In the genomic region with DNA sequence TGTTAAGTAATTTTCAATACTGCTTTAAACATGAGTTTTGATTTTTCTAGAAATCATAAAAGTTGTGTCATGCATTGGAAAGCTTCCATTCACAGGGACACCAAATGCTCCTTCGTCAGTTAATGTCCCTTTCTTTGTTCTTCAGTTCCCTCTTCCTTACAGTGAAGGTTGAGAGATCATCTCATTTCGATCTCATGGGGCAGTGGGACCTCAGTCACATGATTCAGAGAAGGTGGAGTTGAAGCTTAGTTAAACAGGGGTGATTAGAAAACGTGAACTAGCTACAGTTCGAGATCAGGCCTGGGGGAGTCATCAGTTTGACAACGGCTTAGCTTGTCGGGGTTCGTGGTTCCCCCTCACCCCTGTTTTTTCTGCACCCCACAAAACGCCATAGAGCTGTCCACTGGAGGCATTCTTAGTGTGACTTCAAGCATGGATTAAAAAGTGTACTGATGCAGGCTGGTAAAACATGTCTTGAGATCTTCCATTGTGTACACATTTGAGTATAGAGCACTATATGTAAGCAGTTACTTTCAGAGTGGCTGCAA, we compare ENCODE assay signal across 7 mouse cellular contexts. TPM values are rescaled to one million over a fixed set of nuclear protein-coding genes. Genes with fewer than 3 reads are reported as not detected.
DNase-seq lines count a peak whose midpoint lies in the region; ATAC-seq and TF ChIP-seq lines count a peak whose summit lies in the region.

No protein-coding gene starts in this region.

- H3K4me3 ChIP-seq in kidney, embryonic 15.5 days (replicated peaks), result peak overlapping the region; percentile 65; the same call in 1 of the 2 replicates
- H3K4me3 ChIP-seq in kidney, adult 2 months (ENCODE audit: insufficient read depth, low read depth, low read length), result no peak overlapping the region
- H3K4me3 ChIP-seq in embryonic facial prominence, embryonic 13.5 days, result peak overlapping the region; percentile 73; the same call in 1 of the 2 replicates
- peak overlapping the region; percentile 56 for H3K4me3 ChIP-seq in hindbrain, embryonic 14.5 days (replicated peaks; ENCODE audit: low read length)
- H3K4me3 ChIP-seq in midbrain, embryonic 15.5 days, result peak overlapping the region; percentile 73

- H3K4me2 ChIP-seq in kidney, embryonic 15.5 days, result peak overlapping the region; percentile 84
- H3K4me2 ChIP-seq in embryonic facial prominence, embryonic 13.5 days, result peak overlapping the region; percentile 73
- peak overlapping the region; percentile 80 for H3K4me2 ChIP-seq in hindbrain, embryonic 14.5 days (replicated peaks)
- peak overlapping the region; percentile 69 for H3K4me2 ChIP-seq in midbrain, embryonic 15.5 days

- H3K27me3 ChIP-seq in kidney, embryonic 15.5 days, result no peaks in the 10 kb centered on the region
- H3K27me3 ChIP-seq in kidney, adult 2 months (replicated peaks; ENCODE audit: control insufficient read depth, insufficient read depth, low read length), result no peaks in the 10 kb centered on the region
- H3K27me3 ChIP-seq in embryonic facial prominence, embryonic 13.5 days, result no peaks in the 10 kb centered on the region
- H3K27me3 ChIP-seq in hindbrain, embryonic 14.5 days (ENCODE audit: control insufficient read depth, insufficient read depth, low read length), result no peaks in the 10 kb centered on the region
- no peaks in the 10 kb centered on the region for H3K27me3 ChIP-seq in midbrain, embryonic 15.5 days (replicated peaks)

- no peaks in the 10 kb centered on the region for H3K36me3 ChIP-seq in kidney, embryonic 15.5 days
- no peaks in the 10 kb centered on the region for H3K36me3 ChIP-seq in kidney, adult 2 months (ENCODE audit: control insufficient read depth, insufficient read depth, low read length)
- H3K36me3 ChIP-seq in embryonic facial prominence, embryonic 13.5 days, result no peaks in the 10 kb centered on the region
- H3K36me3 ChIP-seq in hindbrain, embryonic 14.5 days (replicated peaks; ENCODE audit: control insufficient read depth, insufficient read depth), result no peaks in the 10 kb centered on the region
- no peaks in the 10 kb centered on the region for H3K36me3 ChIP-seq in midbrain, embryonic 15.5 days (replicated peaks)

- H3K27ac ChIP-seq in kidney, embryonic 15.5 days, result no peak overlapping the region
- H3K27ac ChIP-seq in kidney, adult 2 months (ENCODE audit: insufficient read depth, low read depth, low read length), result no peak overlapping the region
- H3K27ac ChIP-seq in embryonic facial prominence, embryonic 13.5 days, result no peak overlapping the region
- H3K27ac ChIP-seq in hindbrain, embryonic 14.5 days, result no peak overlapping the region
- no peak overlapping the region for H3K27ac ChIP-seq in midbrain, embryonic 15.5 days

- DNase-seq in kidney, adult 2 months, result no peak
- no peak for DNase-seq in hindbrain, embryonic 14.5 days (ENCODE audit: low spot score)
- no peak for DNase-seq in ovary, postnatal 14 days (ENCODE audit: low spot score)
- DNase-seq in thymus, adult 18-20 months, result no peak

- H3K9me3 ChIP-seq in kidney, embryonic 15.5 days (replicated peaks), result no peaks in the 10 kb centered on the region
- no peaks in the 10 kb centered on the region for H3K9me3 ChIP-seq in embryonic facial prominence, embryonic 13.5 days
- no peaks in the 10 kb centered on the region for H3K9me3 ChIP-seq in hindbrain, embryonic 14.5 days (ENCODE audit: control insufficient read depth, low read length)
- H3K9me3 ChIP-seq in midbrain, embryonic 15.5 days, result no peaks in the 10 kb centered on the region

- no peak for ATAC-seq in kidney, embryonic 15.5 days (replicated peaks; ENCODE audit: low FRiP score)
- ATAC-seq in embryonic facial prominence, embryonic 13.5 days (ENCODE audit: insufficient number of reproducible peaks, insufficient read depth, low FRiP score, low TSS enrichment, low read depth), result no peak
- ATAC-seq in hindbrain, embryonic 14.5 days (ENCODE audit: low FRiP score), result no peak
- no peak for ATAC-seq in midbrain, embryonic 15.5 days (replicated peaks)

- H3K9ac ChIP-seq in kidney, embryonic 15.5 days, result no peak overlapping the region
- H3K9ac ChIP-seq in embryonic facial prominence, embryonic 13.5 days, result no peak overlapping the region
- H3K9ac ChIP-seq in hindbrain, embryonic 14.5 days, result peak overlapping the region; percentile 51; the same call in 1 of the 2 replicates
- no peak overlapping the region for H3K9ac ChIP-seq in midbrain, embryonic 15.5 days

- 55% methylated on average over 8 of the region's 8 CpGs for WGBS in kidney, embryonic 15.5 days
- 60% methylated on average over 8 of the region's 8 CpGs for WGBS in kidney, adult 2 months
- 46% methylated on average over 8 of the region's 8 CpGs for WGBS in embryonic facial prominence, embryonic 13.5 days
- 52% methylated on average over 8 of the region's 8 CpGs for WGBS in hindbrain, embryonic 14.5 days
- 55% methylated on average over 8 of the region's 8 CpGs for WGBS in midbrain, embryonic 15.5 days

- no peak for TF ChIP-seq POLR2A in kidney, adult 2 months (IDR thresholded peaks at IDR 0.05; ENCODE audit: low read depth, low read length)

- no peak for TF ChIP-seq CTCF in kidney, adult 2 months (conservative IDR thresholded peaks at IDR 0.05; ENCODE audit: insufficient read depth, insufficient read length, low read depth, low read length)

- peaks cover 29% of the 10 kb centered on the region for H3K4me1 ChIP-seq in kidney, embryonic 15.5 days
- no peaks in the 10 kb centered on the region; the same call in 1 of the 2 replicates for H3K4me1 ChIP-seq in kidney, adult 2 months (ENCODE audit: control insufficient read depth, insufficient read depth, low read length)
- no peaks in the 10 kb centered on the region for H3K4me1 ChIP-seq in embryonic facial prominence, embryonic 13.5 days
- no peaks in the 10 kb centered on the region; the same call in none of the 2 replicates for H3K4me1 ChIP-seq in hindbrain, embryonic 14.5 days (replicated peaks; ENCODE audit: control insufficient read depth, insufficient read depth, low read length)
- H3K4me1 ChIP-seq in midbrain, embryonic 15.5 days, result peaks cover 14% of the 10 kb centered on the region; the same call in 1 of the 2 replicates

RNA-seq across cellular contexts. Expression of a gene that starts 1.2 kb away (rescaled TPM):
- polyA plus RNA-seq in kidney, embryonic 15.5 days (2015; fragmentation: Nextera tagmentation; extraction: Ambion mirVana), result 8.4 and 9.8 TPM in 2 replicates
- 4.7 and 5.1 TPM in 2 replicates for polyA plus RNA-seq in kidney, adult 2 months (2012; rRNA removed)
- 4.6 and 5.7 TPM in 2 replicates for polyA plus RNA-seq in embryonic facial prominence, embryonic 13.5 days (2015; fragmentation: Nextera tagmentation; extraction: Ambion mirVana)
- 4.8 and 5.2 TPM in 2 replicates for polyA plus RNA-seq in hindbrain, embryonic 14.5 days (2014; fragmentation: Nextera tagmentation; extraction: Ambion mirVana)
- polyA plus RNA-seq in midbrain, embryonic 15.5 days (2015; fragmentation: Nextera tagmentation; extraction: Ambion mirVana), result 4.5 and 4.8 TPM in 2 replicates

RNA-seq across cellular contexts. Expression of a gene that starts 1.3 kb away (rescaled TPM):
- 37.8 and 40.5 TPM in 2 replicates for polyA plus RNA-seq in kidney, embryonic 15.5 days (2015; fragmentation: Nextera tagmentation; extraction: Ambion mirVana)
- 35.1 and 41.2 TPM in 2 replicates for polyA plus RNA-seq in kidney, adult 2 months (2012; rRNA removed)
- 27.4 and 27.6 TPM in 2 replicates for polyA plus RNA-seq in embryonic facial prominence, embryonic 13.5 days (2015; fragmentation: Nextera tagmentation; extraction: Ambion mirVana)
- polyA plus RNA-seq in hindbrain, embryonic 14.5 days (2014; fragmentation: Nextera tagmentation; extraction: Ambion mirVana), result 17.0 and 18.2 TPM in 2 replicates
- 13.9 and 15.6 TPM in 2 replicates for polyA plus RNA-seq in midbrain, embryonic 15.5 days (2015; fragmentation: Nextera tagmentation; extraction: Ambion mirVana)

RNA-seq across cellular contexts. Expression of a gene that starts 17.9 kb away (rescaled TPM):
- polyA plus RNA-seq in kidney, embryonic 15.5 days (2015; fragmentation: Nextera tagmentation; extraction: Ambion mirVana), result 0.04 TPM in 1 of 2 replicates, not detected in the other
- polyA plus RNA-seq in kidney, adult 2 months (2012; rRNA removed), result not detected in 2 replicates
- not detected in 2 replicates for polyA plus RNA-seq in embryonic facial prominence, embryonic 13.5 days (2015; fragmentation: Nextera tagmentation; extraction: Ambion mirVana)
- not detected in 2 replicates for polyA plus RNA-seq in hindbrain, embryonic 14.5 days (2014; fragmentation: Nextera tagmentation; extraction: Ambion mirVana)
- 0.08 and 0.09 TPM in 2 replicates for polyA plus RNA-seq in midbrain, embryonic 15.5 days (2015; fragmentation: Nextera tagmentation; extraction: Ambion mirVana)

RNA-seq across cellular contexts. Expression of a gene that starts 22.1 kb away (rescaled TPM):
- 2.0 and 2.1 TPM in 2 replicates for polyA plus RNA-seq in kidney, embryonic 15.5 days (2015; fragmentation: Nextera tagmentation; extraction: Ambion mirVana)
- 0.42 and 0.64 TPM in 2 replicates for polyA plus RNA-seq in kidney, adult 2 months (2012; rRNA removed)
- polyA plus RNA-seq in embryonic facial prominence, embryonic 13.5 days (2015; fragmentation: Nextera tagmentation; extraction: Ambion mirVana), result not detected in 2 replicates
- polyA plus RNA-seq in hindbrain, embryonic 14.5 days (2014; fragmentation: Nextera tagmentation; extraction: Ambion mirVana), result not detected in 2 replicates
- not detected in 2 replicates for polyA plus RNA-seq in midbrain, embryonic 15.5 days (2015; fragmentation: Nextera tagmentation; extraction: Ambion mirVana)

RNA-seq across cellular contexts. Expression of a gene that starts 31.6 kb away (rescaled TPM):
- 0.52 and 1.3 TPM in 2 replicates for polyA plus RNA-seq in kidney, embryonic 15.5 days (2015; fragmentation: Nextera tagmentation; extraction: Ambion mirVana)
- polyA plus RNA-seq in kidney, adult 2 months (2012; rRNA removed), result 3.4 and 8.5 TPM in 2 replicates
- 0.50 and 0.56 TPM in 2 replicates for polyA plus RNA-seq in embryonic facial prominence, embryonic 13.5 days (2015; fragmentation: Nextera tagmentation; extraction: Ambion mirVana)
- polyA plus RNA-seq in hindbrain, embryonic 14.5 days (2014; fragmentation: Nextera tagmentation; extraction: Ambion mirVana), result 0.39 and 0.41 TPM in 2 replicates
- polyA plus RNA-seq in midbrain, embryonic 15.5 days (2015; fragmentation: Nextera tagmentation; extraction: Ambion mirVana), result 1.1 and 1.3 TPM in 2 replicates
